In genomic region chr6:3427047-3427446, GRCm38 (mm10) we compare ENCODE assay signal across 27 mouse cellular contexts. TPM values are rescaled to one million over a fixed set of nuclear protein-coding genes. Genes with fewer than 3 reads are reported as not detected.
DNase-seq lines count a peak whose midpoint lies in the region; ATAC-seq and TF ChIP-seq lines count a peak whose summit lies in the region.
"Had no signal": no experiment of that assay in that cellular context is flagged by ENCODE, and none has a peak within 500 bp of the region (broad histone marks: within the 10 kb centered on the region; RNA-seq: fewer than 3 reads in every experiment).

No protein-coding gene starts in this region.

- H3K27ac ChIP-seq in liver, adult 2 months (replicated peaks; ENCODE audit: insufficient read depth, low read depth, low read length), result no peak overlapping the region
- no peak overlapping the region for H3K27ac ChIP-seq in liver, embryonic 12.5 days
- H3K27ac ChIP-seq in CH12.LX (ENCODE audit: insufficient read depth, low read depth), result no peak overlapping the region
- H3K27ac ChIP-seq in bone marrow macrophage, adult 2 months (ENCODE audit: insufficient read depth, low read depth, low read length), result peak overlapping the region; percentile 53
- H3K27ac ChIP-seq: embryonic facial prominence, embryonic 15.5 days; forebrain, embryonic 10.5 days; gastrocnemius, adult 2 months; heart, embryonic 10.5 days; hindbrain, embryonic 13.5 days; hindbrain, postnatal 0 days had no signal

- ATAC-seq in liver, embryonic 12.5 days, result no peak
- ATAC-seq: activated CD4-positive, CD25-positive, alpha-beta regulatory T cell, adult 4 months; forebrain, embryonic 14.5 days; hindbrain, postnatal 0 days; Patski had no signal

- TF ChIP-seq CTCF in liver, adult 2 months (IDR thresholded peaks at IDR 0.05; ENCODE audit: low read depth, low read length), result no peak
- no peak for TF ChIP-seq CTCF in CH12.LX (conservative IDR thresholded peaks at IDR 0.05 in 1 of 2, IDR thresholded peaks at IDR 0.05 in 1 of 2; ENCODE audit: low read depth in 2 of 2, low read length in 2 of 2)
- no peak for TF ChIP-seq CTCF in bone marrow macrophage, adult 2 months (IDR thresholded peaks at IDR 0.05; ENCODE audit: low read depth, low read length)

- H3K4me3 ChIP-seq in liver, adult 2 months (ENCODE audit: insufficient read depth, low read depth, low read length), result no peak overlapping the region
- no peak overlapping the region for H3K4me3 ChIP-seq in liver, embryonic 12.5 days
- no peak overlapping the region for H3K4me3 ChIP-seq in CH12.LX (replicated peaks in 1 of 3; ENCODE audit: low read depth in 2 of 3, low read length in 2 of 3, poor library complexity in 1 of 3)
- no peak overlapping the region for H3K4me3 ChIP-seq in bone marrow macrophage, adult 2 months (ENCODE audit: insufficient read depth, low read length)
- H3K4me3 ChIP-seq: embryonic facial prominence, embryonic 15.5 days; erythroblast, embryonic 14.5 days; forebrain, embryonic 10.5 days; gastrocnemius, adult 2 months; heart, embryonic 10.5 days; hindbrain, embryonic 13.5 days had no signal

- no peak overlapping the region for H3K9ac ChIP-seq in liver, adult 2 months (ENCODE audit: low read depth, low read length)
- no peak overlapping the region for H3K9ac ChIP-seq in liver, embryonic 12.5 days
- H3K9ac ChIP-seq in CH12.LX (ENCODE audit: insufficient read depth, low read depth), result no peak overlapping the region
- H3K9ac ChIP-seq: embryonic facial prominence, embryonic 15.5 days; hindbrain, embryonic 13.5 days had no signal

- no peak overlapping the region for H3K4me2 ChIP-seq in liver, embryonic 12.5 days
- H3K4me2 ChIP-seq in CH12.LX (ENCODE audit: insufficient read depth, low read depth, poor library complexity, severe bottlenecking), result no peak overlapping the region
- H3K4me2 ChIP-seq: embryonic facial prominence, embryonic 15.5 days; hindbrain, embryonic 13.5 days had no signal

- 76% methylated on average over 1 of the region's 1 CpGs for WGBS in liver, adult 2 months
- 54% methylated on average over 1 of the region's 1 CpGs for WGBS in liver, embryonic 12.5 days (ENCODE audit: insufficient replicate concordance)

- no peaks in the 10 kb centered on the region for H3K79me2 ChIP-seq in liver, adult 2 months (ENCODE audit: control insufficient read depth, insufficient read depth, low read length)
- no peaks in the 10 kb centered on the region for H3K79me2 ChIP-seq in CH12.LX (replicated peaks; ENCODE audit: control insufficient read depth, extremely low read depth, insufficient read depth, poor library complexity, severe bottlenecking)

- H3K27me3 ChIP-seq in liver, adult 2 months (ENCODE audit: control insufficient read depth, insufficient read depth, low read length), result no peaks in the 10 kb centered on the region
- H3K27me3 ChIP-seq in liver, embryonic 12.5 days (replicated peaks), result no peaks in the 10 kb centered on the region
- no peaks in the 10 kb centered on the region for H3K27me3 ChIP-seq in CH12.LX (replicated peaks)
- no peaks in the 10 kb centered on the region for H3K27me3 ChIP-seq in splenic B cell, adult 2 months (ENCODE audit: control insufficient read depth, insufficient read depth, low read length, poor library complexity, severe bottlenecking)
- H3K27me3 ChIP-seq: embryonic facial prominence, embryonic 15.5 days; hindbrain, embryonic 13.5 days; Patski had no signal

- no peak for TF ChIP-seq EP300 in CH12.LX (IDR thresholded peaks at IDR 0.05; ENCODE audit: low read length)

- no peaks in the 10 kb centered on the region for H3K36me3 ChIP-seq in liver, adult 2 months (ENCODE audit: control insufficient read depth, insufficient read depth, low read length)
- H3K36me3 ChIP-seq in liver, embryonic 12.5 days, result no peaks in the 10 kb centered on the region
- H3K36me3 ChIP-seq in CH12.LX (replicated peaks in 1 of 2; ENCODE audit: control insufficient read depth in 1 of 2, insufficient read depth in 1 of 2, low read length in 1 of 2), result no peaks in the 10 kb centered on the region
- H3K36me3 ChIP-seq in splenic B cell, adult 2 months (ENCODE audit: control insufficient read depth, insufficient read depth, low read length, poor library complexity, severe bottlenecking), result no peaks in the 10 kb centered on the region
- H3K36me3 ChIP-seq: embryonic facial prominence, embryonic 15.5 days; forebrain, embryonic 10.5 days; G1E; heart, embryonic 10.5 days; hindbrain, embryonic 13.5 days had no signal

- TF ChIP-seq POLR2A in liver, adult 2 months (IDR thresholded peaks at IDR 0.05; ENCODE audit: extremely low read depth, insufficient read depth, low read length), result no peak
- no peak for TF ChIP-seq POLR2A in CH12.LX (IDR thresholded peaks at IDR 0.05; ENCODE audit: low read depth, low read length)
- TF ChIP-seq POLR2A in bone marrow macrophage, adult 2 months (IDR thresholded peaks at IDR 0.05; ENCODE audit: borderline replicate concordance, low read depth, low read length), result no peak

- no peaks in the 10 kb centered on the region for H3K9me3 ChIP-seq in liver, embryonic 12.5 days (replicated peaks)
- H3K9me3 ChIP-seq in CH12.LX (replicated peaks; ENCODE audit: low read length), result no peaks in the 10 kb centered on the region
- H3K9me3 ChIP-seq: embryonic facial prominence, embryonic 15.5 days; forebrain, embryonic 10.5 days; G1E; heart, embryonic 10.5 days; hindbrain, embryonic 13.5 days had no signal

- dilution Hi-C loops in CH12.LX (cut with MboI; ENCODE audit: extremely low pct_ligation_motif_present, extremely low pct_unique_long_range_greater_than_20kb, low sequenced_read_pairs), result no loop called here

- TF ChIP-seq RAD21 in CH12.LX (IDR thresholded peaks at IDR 0.05; ENCODE audit: low read depth, low read length), result no peak

- no peaks in the 10 kb centered on the region for H3K4me1 ChIP-seq in liver, adult 2 months (ENCODE audit: control insufficient read depth, insufficient read depth, low read length)
- no peaks in the 10 kb centered on the region for H3K4me1 ChIP-seq in liver, embryonic 12.5 days
- no peaks in the 10 kb centered on the region for H3K4me1 ChIP-seq in CH12.LX (ENCODE audit: control insufficient read depth in 1 of 2, insufficient read depth in 2 of 2)
- H3K4me1 ChIP-seq in bone marrow macrophage, adult 2 months (ENCODE audit: control insufficient read depth, insufficient read depth, low read length), result peaks cover 5% of the 10 kb centered on the region
- H3K4me1 ChIP-seq: embryonic facial prominence, embryonic 15.5 days; forebrain, embryonic 10.5 days; heart, embryonic 10.5 days; hindbrain, embryonic 13.5 days had no signal

- in situ Hi-C loops in CH12.LX (cut with MboI; ENCODE audit: low pct_ligation_motif_present, low pct_unique_long_range_greater_than_20kb, low sequenced_read_pairs), result no loop called here

- peak; percentile 4 for DNase-seq in liver, adult 2 months (ENCODE audit: extremely low read depth, low read depth, low spot score)
- DNase-seq in CH12.LX (ENCODE audit: extremely low read depth), result peak; percentile 25
- peak; percentile 41 for DNase-seq in splenic B cell, adult 2 months (ENCODE audit: low read depth, low spot score)
- DNase-seq in layer of hippocampus, adult 9-11 months, result no peak
- no peak for DNase-seq in gastrocnemius, postnatal 4 days (ENCODE audit: low spot score in 2 of 2)
- DNase-seq: adrenal gland, postnatal 14 days; cerebellum, adult 18-20 months; cerebellum, adult 9-11 months; cerebellum, postnatal 36 days; embryo, embryonic 11 days; gastrocnemius, adult 2 months; gastrocnemius, postnatal 25 days; heart, adult 18-20 months; heart, postnatal 10 days; heart, postnatal 4 days had no signal

TF ChIP-seq in CH12.LX, 34 proteins besides CTCF, POLR2A, EP300 and RAD21:
- TF ChIP-seq CHD1 (IDR thresholded peaks at IDR 0.05; ENCODE audit: low read depth, low read length), result no peak
- TF ChIP-seq ZNF384 (IDR thresholded peaks at IDR 0.05; ENCODE audit: low read depth, low read length), result peak; percentile 92
TF ChIP-seq in CH12.LX: peak in this region for 1.

RNA-seq across cellular contexts. Expression of gene Samd9l, which starts 27.7 kb away (rescaled TPM):
- 14.6 and 24.8 TPM in 2 replicates for total RNA-seq in liver, adult 2 months (2014; rRNA removed)
- 0.78 and 0.83 TPM in 2 replicates for polyA plus RNA-seq in liver, adult 2 months (2012; rRNA removed)
- polyA plus RNA-seq in liver, embryonic 12.5 days (2016; fragmentation: Nextera tagmentation; extraction: Ambion mirVana), result 2.7 and 2.8 TPM in 2 replicates
- total RNA-seq in CH12.LX (2012; rRNA removed), result 3.7 and 4.1 TPM in 2 replicates
- total RNA-seq in CH12.LX (2014; rRNA removed), result 20.0 and 26.2 TPM in 2 replicates
- 7.5 and 8.2 TPM in 2 replicates for polyA plus RNA-seq in CH12.LX (2012; ENCODE audit: insufficient read length, low read depth)
- polyA plus RNA-seq in bone marrow macrophage, adult 2 months (2012; ENCODE audit: insufficient read depth, insufficient read length, missing spikeins), result 93.7 and 114 TPM in 2 replicates
- total RNA-seq in gastrocnemius, postnatal 4 days (2021), result 10 to 100 TPM; 10.3 to 12.0 TPM
- polyA plus RNA-seq: erythroblast, embryonic 14.5 days had no signal

Comparison
In these comparisons a context has a peak if more than half of its experiments do, and no peak if none do; other contexts are left out.
1. DNase-seq: peak in liver, adult 2 months (single experiment), CH12.LX (single experiment) and splenic B cell, adult 2 months (single experiment); none in layer of hippocampus, adult 9-11 months (single experiment) and gastrocnemius, postnatal 4 days (0 of 2).
2. RNA of gene Samd9l, which starts 27.7 kb away (polyA plus RNA-seq): 93.7 to 114 TPM in bone marrow macrophage, adult 2 months; 7.5 to 8.2 TPM in CH12.LX, 2.7 to 2.8 TPM in liver, embryonic 12.5 days and 0.78 to 0.83 TPM in liver, adult 2 months; every median in the first group is over 10 times any median in the second.